Mouse (Mus musculus): ENCODE data around the gene Fam222a. TPM values are rescaled to one million over a fixed set of nuclear protein-coding genes. Genes with fewer than 3 reads are reported as not detected.

The Fam222a gene
- polyA plus RNA-seq, 1 experiment from 2014 or later = 4.1 TPM

- peak overlapping the region; percentile 73; the same call in 1 of the 2 replicates for H3K27ac ChIP-seq
- peaks cover 30% of the 10 kb centered on the region for H3K36me3 ChIP-seq (replicated peaks)
- no peaks in the 10 kb centered on the region for H3K9me3 ChIP-seq
- H3K27me3 ChIP-seq (ENCODE audit: poor library complexity, severe bottlenecking) = peaks cover 54% of the 10 kb centered on the region
- 93% methylated on average over 16 of the region's 16 CpGs for WGBS
- peaks cover 94% of the 10 kb centered on the region for H3K4me1 ChIP-seq
- no peak for DNase-seq (ENCODE audit: extremely low spot score, low spot score)
- H3K4me3 ChIP-seq = no peak overlapping the region
Measured at GRCm38 (mm10) chr5:114575986-114576605, 8.3 kb downstream of the Fam222a start.

- 71% methylated on average over 20 of the region's 20 CpGs for WGBS
- Histone ChIP-seq H3K4me1 (peaks cover 88% of the 10 kb centered on the region), H3K36me3 (replicated peaks) (peaks cover 36% of the 10 kb centered on the region), H3K9me3 (no peaks in the 10 kb centered on the region), H3K27me3 (ENCODE audit: poor library complexity, severe bottlenecking) (peaks cover 43% of the 10 kb centered on the region), H3K4me3 (no peak overlapping the region), H3K27ac (peak overlapping the region; percentile 1; the same call in 1 of the 2 replicates)
- no peak for DNase-seq (ENCODE audit: extremely low spot score, low spot score)
Measured at GRCm38 (mm10) chr5:114578361-114578760, 10.5 kb downstream of the Fam222a start.

DNA sequence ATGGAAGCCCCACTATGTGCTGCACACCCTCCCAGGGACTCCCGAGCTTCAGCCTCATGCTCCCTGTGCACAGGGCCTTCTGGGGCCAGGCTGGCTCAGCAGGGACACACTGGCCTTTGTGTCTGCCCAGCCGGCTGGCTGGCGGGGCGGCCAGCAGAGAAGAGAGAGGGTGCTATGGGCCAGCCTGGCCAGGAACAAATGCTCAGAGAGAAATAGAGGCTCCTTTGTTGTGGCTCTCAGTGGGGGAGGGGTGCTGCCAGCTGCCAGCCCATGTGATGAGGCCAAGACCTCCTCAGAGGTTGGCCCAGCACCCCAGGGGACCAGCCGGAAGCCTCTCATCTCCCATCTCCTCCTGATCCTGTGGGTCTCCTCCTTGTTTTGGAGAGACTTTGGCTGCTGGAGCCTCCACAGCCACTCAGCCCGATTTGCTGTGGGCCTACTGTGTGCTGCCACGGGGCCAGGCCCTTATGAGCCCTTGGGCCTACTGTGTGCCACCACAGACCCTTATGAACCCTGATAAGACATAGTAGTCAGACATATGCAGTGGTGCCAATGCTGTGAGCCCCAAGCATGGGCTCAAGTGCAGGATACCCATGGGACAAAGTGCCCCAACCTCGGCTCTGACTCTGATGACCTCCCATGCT lies 12.0 kb downstream of the Fam222a start:
- DNase-seq (ENCODE audit: extremely low spot score, low spot score) = no peak

GRCm38 (mm10) chr5:114581486-114581885 lies 13.7 kb downstream of the Fam222a start:
- Histone ChIP-seq H3K27ac (no peak overlapping the region), H3K4me1 (peaks cover 88% of the 10 kb centered on the region), H3K4me3 (no peak overlapping the region), H3K27me3 (ENCODE audit: poor library complexity, severe bottlenecking) (peaks cover 28% of the 10 kb centered on the region), H3K9me3 (no peaks in the 10 kb centered on the region), H3K36me3 (replicated peaks) (peaks cover 25% of the 10 kb centered on the region)
- no peak for DNase-seq (ENCODE audit: extremely low spot score, low spot score)
- 86% methylated on average over 12 of the region's 12 CpGs for WGBS

More for the DNA sequence above, 12.0 kb downstream of the Fam222a start:
- Histone ChIP-seq H3K9me3 (no peaks in the 10 kb centered on the region), H3K27ac (peak overlapping the region; percentile 72), H3K36me3 (replicated peaks) (peaks cover 36% of the 10 kb centered on the region), H3K27me3 (ENCODE audit: poor library complexity, severe bottlenecking) (peaks cover 40% of the 10 kb centered on the region), H3K4me3 (no peak overlapping the region; the same call in 1 of the 2 replicates), H3K4me1 (peaks cover 88% of the 10 kb centered on the region)
- WGBS = 56% methylated on average over 8 of the region's 8 CpGs

DNA sequence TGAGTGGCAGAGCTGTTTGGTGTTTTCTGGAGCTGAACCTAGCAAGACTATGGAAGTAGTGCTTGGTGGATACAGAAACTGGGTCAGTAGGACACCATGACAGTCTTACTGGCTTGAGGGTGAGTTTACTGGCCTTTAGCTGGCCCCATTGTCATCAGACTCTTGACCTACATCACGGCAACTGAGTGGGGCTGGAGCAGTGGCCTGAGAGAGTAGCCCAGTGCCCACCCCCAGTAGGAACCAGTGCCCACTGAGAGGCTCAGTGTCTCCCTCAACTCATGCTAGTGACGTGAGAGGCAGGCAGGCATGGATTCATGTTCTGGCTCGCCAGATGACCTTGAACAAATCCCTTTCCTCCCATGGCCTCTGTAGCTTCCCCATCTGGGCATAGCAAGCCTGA lies 15.2 kb downstream of the Fam222a start:
- Histone ChIP-seq H3K36me3 (replicated peaks) (peaks cover 20% of the 10 kb centered on the region), H3K4me1 (peaks cover 86% of the 10 kb centered on the region)

GRCm38 (mm10) chr5:114583490-114584175 lies 15.8 kb downstream of the Fam222a start:
- whole genome bisulfite sequencing = 86% methylated on average over 12 of the region's 12 CpGs
- Histone ChIP-seq H3K27me3 (ENCODE audit: poor library complexity, severe bottlenecking) (peaks cover 23% of the 10 kb centered on the region), H3K27ac (peak overlapping the region; percentile 12; the same call in 1 of the 2 replicates), H3K4me3 (no peak overlapping the region), H3K9me3 (no peaks in the 10 kb centered on the region), H3K36me3 (replicated peaks) (peaks cover 20% of the 10 kb centered on the region), H3K4me1 (peaks cover 86% of the 10 kb centered on the region)
- DNase-seq (ENCODE audit: extremely low spot score, low spot score) = no peak

More for the DNA sequence above, 15.2 kb downstream of the Fam222a start:
- H3K9me3 ChIP-seq = no peaks in the 10 kb centered on the region
- peaks cover 23% of the 10 kb centered on the region for H3K27me3 ChIP-seq (ENCODE audit: poor library complexity, severe bottlenecking)
- no peak overlapping the region for H3K27ac ChIP-seq
- DNase-seq (ENCODE audit: extremely low spot score, low spot score) = no peak
- H3K4me3 ChIP-seq = no peak overlapping the region
- WGBS = 86% methylated on average over 3 of the region's 3 CpGs

DNA sequence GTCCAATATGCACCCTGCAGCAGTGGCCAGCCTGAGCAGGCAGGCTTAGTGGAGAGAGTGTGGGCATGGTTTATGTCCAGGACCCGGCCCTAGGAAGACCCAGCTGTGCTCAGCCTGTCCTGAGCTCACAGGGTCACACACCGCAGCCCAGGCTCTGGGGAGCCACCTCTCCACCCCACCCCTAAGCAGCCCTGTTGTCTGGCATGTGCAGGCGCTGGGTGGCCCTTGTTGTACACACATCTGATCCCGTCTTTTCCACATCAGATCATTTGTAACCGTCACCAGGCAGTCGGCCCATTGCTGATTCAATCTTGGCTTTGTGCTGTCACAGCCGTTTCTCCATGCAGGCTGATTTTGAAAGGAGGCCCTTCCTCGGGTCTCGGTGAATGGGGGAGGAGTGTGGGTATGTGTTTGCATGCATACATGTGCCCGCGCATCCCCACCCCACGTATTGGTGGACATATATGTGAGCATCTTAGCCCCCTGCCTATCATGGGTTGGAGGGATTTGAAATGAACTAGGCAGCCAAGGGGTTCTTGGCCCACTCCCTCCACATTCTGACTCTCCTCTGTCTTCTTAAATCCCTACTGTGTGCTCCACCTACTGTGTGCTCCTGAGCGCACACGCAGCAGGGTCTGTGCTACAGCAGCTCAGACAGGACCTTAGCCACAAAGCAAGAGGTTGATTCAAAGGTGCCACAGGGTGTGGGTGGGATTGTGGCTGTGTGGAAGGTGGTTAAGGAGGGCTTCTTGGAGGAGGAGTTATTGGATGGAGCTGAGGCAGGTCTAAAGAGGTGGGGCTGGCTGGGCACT lies 16.7 kb downstream of the Fam222a start:
- Histone ChIP-seq H3K9me3 (no peaks in the 10 kb centered on the region), H3K27me3 (ENCODE audit: poor library complexity, severe bottlenecking) (peaks cover 23% of the 10 kb centered on the region), H3K36me3 (replicated peaks) (peaks cover 15% of the 10 kb centered on the region), H3K4me3 (no peak overlapping the region), H3K27ac (peak overlapping the region; percentile 76), H3K4me1 (peaks cover 87% of the 10 kb centered on the region)
- no peak for DNase-seq (ENCODE audit: extremely low spot score, low spot score)
- WGBS = 47% methylated on average over 14 of the region's 14 CpGs

- H3K36me3 ChIP-seq (replicated peaks) = peaks cover 7% of the 10 kb centered on the region; the same call in 1 of the 2 replicates
- H3K27me3 ChIP-seq (ENCODE audit: poor library complexity, severe bottlenecking) = peaks cover 23% of the 10 kb centered on the region
- H3K4me3 ChIP-seq = peak overlapping the region; percentile 10; the same call in 1 of the 2 replicates
- no peaks in the 10 kb centered on the region for H3K9me3 ChIP-seq
- H3K27ac ChIP-seq = peak overlapping the region; percentile 76
- 5% methylated on average over 5 of the region's 5 CpGs for WGBS
- H3K4me1 ChIP-seq = peaks cover 91% of the 10 kb centered on the region
- no peak for DNase-seq (ENCODE audit: extremely low spot score, low spot score)
Measured at GRCm38 (mm10) chr5:114585682-114586081, 17.9 kb downstream of the Fam222a start.

GRCm38 (mm10) chr5:114587908-114588307 lies 20.1 kb downstream of the Fam222a start:
- 46% methylated on average over 9 of the region's 9 CpGs for WGBS
- no peak overlapping the region for H3K27ac ChIP-seq

GRCm38 (mm10) chr5:114588416-114588815 lies 20.6 kb downstream of the Fam222a start:
- Histone ChIP-seq H3K36me3 (replicated peaks) (no peaks in the 10 kb centered on the region; the same call in 1 of the 2 replicates), H3K9me3 (no peaks in the 10 kb centered on the region), H3K4me1 (peaks cover 97% of the 10 kb centered on the region), H3K27me3 (ENCODE audit: poor library complexity, severe bottlenecking) (peaks cover 21% of the 10 kb centered on the region), H3K27ac (no peak overlapping the region), H3K4me3 (no peak overlapping the region)
- 57% methylated on average over 10 of the region's 10 CpGs for WGBS
- no peak for DNase-seq (ENCODE audit: extremely low spot score, low spot score)

More at GRCm38 (mm10) chr5:114587908-114588307, 20.1 kb downstream of the Fam222a start:
- peak; percentile 62 for DNase-seq (ENCODE audit: extremely low spot score, low spot score)
- H3K9me3 ChIP-seq = no peaks in the 10 kb centered on the region
- peaks cover 97% of the 10 kb centered on the region for H3K4me1 ChIP-seq
- H3K36me3 ChIP-seq (replicated peaks) = peaks cover 3% of the 10 kb centered on the region; the same call in 1 of the 2 replicates
- peaks cover 25% of the 10 kb centered on the region for H3K27me3 ChIP-seq (ENCODE audit: poor library complexity, severe bottlenecking)
- H3K4me3 ChIP-seq = no peak overlapping the region

DNA sequence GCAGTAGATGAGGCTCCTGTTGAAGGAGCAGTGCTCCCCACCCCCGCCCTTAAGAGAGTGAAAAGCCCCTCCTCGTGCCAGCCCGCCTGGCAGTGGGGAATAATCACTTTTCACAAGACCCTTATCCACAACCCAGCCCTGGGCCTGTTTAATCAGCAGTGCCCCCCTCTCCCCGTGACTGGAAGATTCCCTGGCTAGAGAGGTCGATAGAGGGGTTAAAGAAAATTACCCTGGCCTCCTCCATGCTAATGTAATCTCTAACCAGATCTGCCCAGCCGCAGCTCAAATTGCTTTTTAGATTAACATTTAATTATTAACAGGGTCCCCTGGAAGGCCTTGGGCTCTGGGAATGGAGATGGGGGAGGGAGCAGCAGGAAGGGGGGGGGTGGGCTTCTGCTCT lies 21.2 kb downstream of the Fam222a start:
- Histone ChIP-seq H3K27ac (peak overlapping the region; percentile 48), H3K36me3 (replicated peaks) (peaks cover 1% of the 10 kb centered on the region), H3K9me3 (no peaks in the 10 kb centered on the region), H3K4me3 (no peak overlapping the region), H3K4me1 (peaks cover 97% of the 10 kb centered on the region), H3K27me3 (ENCODE audit: poor library complexity, severe bottlenecking) (peaks cover 16% of the 10 kb centered on the region)
- DNase-seq (ENCODE audit: extremely low spot score, low spot score) = no peak
- 35% methylated on average over 6 of the region's 6 CpGs for WGBS

- Histone ChIP-seq H3K27ac (peak overlapping the region; percentile 48), H3K4me1 (peaks cover 97% of the 10 kb centered on the region), H3K4me3 (no peak overlapping the region), H3K27me3 (ENCODE audit: poor library complexity, severe bottlenecking) (peaks cover 14% of the 10 kb centered on the region), H3K9me3 (no peaks in the 10 kb centered on the region), H3K36me3 (replicated peaks) (peaks cover 5% of the 10 kb centered on the region)
- no peak for DNase-seq (ENCODE audit: extremely low spot score, low spot score)
- 41% methylated on average over 2 of the region's 2 CpGs for WGBS
Measured at GRCm38 (mm10) chr5:114589454-114589853, 21.6 kb downstream of the Fam222a start.
